ENCODE assay signal across 9 mouse cellular contexts in genomic region chr7:90886396-90887006, GRCm38 (mm10).
DNase-seq lines count a peak whose midpoint lies in the region; ATAC-seq lines count a peak whose summit lies in the region.
"Had no signal": no experiment of that assay in that cellular context is flagged by ENCODE, and none has a peak within 500 bp of the region (broad histone marks: within the 10 kb centered on the region; RNA-seq: fewer than 3 reads in every experiment).

No protein-coding gene starts in this region.

- H3K4me3 ChIP-seq in liver, embryonic 15.5 days (replicated peaks): no peak overlapping the region
- H3K4me3 ChIP-seq: megakaryocyte, embryonic 14.5 days had no signal

- H3K36me3 ChIP-seq in liver, embryonic 15.5 days (replicated peaks): no peaks in the 10 kb centered on the region

- H3K27ac ChIP-seq in liver, embryonic 15.5 days (replicated peaks): no peak overlapping the region

- H3K9me3 ChIP-seq in liver, embryonic 15.5 days (replicated peaks): no peaks in the 10 kb centered on the region
- H3K9me3 ChIP-seq: megakaryocyte, embryonic 14.5 days had no signal

- WGBS in liver, embryonic 15.5 days (ENCODE audit: insufficient replicate concordance): 2% methylated on average over 13 of the region's 13 CpGs

- peak overlapping the region; percentile 47 for H3K4me2 ChIP-seq in liver, embryonic 15.5 days

- H3K4me1 ChIP-seq in liver, embryonic 15.5 days (replicated peaks): no peaks in the 10 kb centered on the region
- H3K4me1 ChIP-seq: megakaryocyte, embryonic 14.5 days had no signal

- no peak for ATAC-seq in liver, embryonic 15.5 days (ENCODE audit: insufficient read depth)

- H3K9ac ChIP-seq in liver, embryonic 15.5 days: no peak overlapping the region

- peaks cover 11% of the 10 kb centered on the region for H3K27me3 ChIP-seq in liver, embryonic 15.5 days

- DNase-seq in cerebellum, postnatal 10 days: peak; percentile 3
- DNase-seq in cerebellum, adult 8-10 months: no peak
- peak; percentile 23 to 28 for DNase-seq in right cerebral cortex, postnatal 10 days (ENCODE audit: low spot score in 2 of 2)
- DNase-seq in right cerebral cortex, postnatal 4 days: no peak
- DNase-seq in ovary, postnatal 14 days (ENCODE audit: low spot score): no peak
- DNase-seq in gastrocnemius, postnatal 10 days: no peak
- no peak for DNase-seq in cerebellum, postnatal 25 days

Comparison
In these comparisons a context has a peak if more than half of its experiments do, and no peak if none do; other contexts are left out.
1. DNase-seq: peak in cerebellum, postnatal 10 days (2 of 2) and right cerebral cortex, postnatal 10 days (2 of 2); none in cerebellum, adult 8-10 months (single experiment), right cerebral cortex, postnatal 4 days (single experiment), ovary, postnatal 14 days (single experiment), gastrocnemius, postnatal 10 days (single experiment) and cerebellum, postnatal 25 days (0 of 2).